Mouse (Mus musculus) liver, adult 10 weeks (tissue): Measurements from ENCODE around the gene Hist1h2bj. TPM values are rescaled to one million over a fixed set of nuclear protein-coding genes. Genes with fewer than 3 reads are reported as not detected.

Source experiments
- polyA plus RNA-seq: library from polyadenylated mRNA; stranded (reverse); fragments of 350-450 nt; fragmentation: Illumina TruSeq; extraction: RNeasy Lipid Tissue Mini Kit (QIAGEN cat#74804); gene quantifications from one replicate; pipeline ENCODE4 v1.2.3, GENCODE M21; 2014; ENCODE audit warnings: low read depth, low replicate concordance

Hist1h2bj gene
- polyA plus RNA-seq: not detected

DNA sequence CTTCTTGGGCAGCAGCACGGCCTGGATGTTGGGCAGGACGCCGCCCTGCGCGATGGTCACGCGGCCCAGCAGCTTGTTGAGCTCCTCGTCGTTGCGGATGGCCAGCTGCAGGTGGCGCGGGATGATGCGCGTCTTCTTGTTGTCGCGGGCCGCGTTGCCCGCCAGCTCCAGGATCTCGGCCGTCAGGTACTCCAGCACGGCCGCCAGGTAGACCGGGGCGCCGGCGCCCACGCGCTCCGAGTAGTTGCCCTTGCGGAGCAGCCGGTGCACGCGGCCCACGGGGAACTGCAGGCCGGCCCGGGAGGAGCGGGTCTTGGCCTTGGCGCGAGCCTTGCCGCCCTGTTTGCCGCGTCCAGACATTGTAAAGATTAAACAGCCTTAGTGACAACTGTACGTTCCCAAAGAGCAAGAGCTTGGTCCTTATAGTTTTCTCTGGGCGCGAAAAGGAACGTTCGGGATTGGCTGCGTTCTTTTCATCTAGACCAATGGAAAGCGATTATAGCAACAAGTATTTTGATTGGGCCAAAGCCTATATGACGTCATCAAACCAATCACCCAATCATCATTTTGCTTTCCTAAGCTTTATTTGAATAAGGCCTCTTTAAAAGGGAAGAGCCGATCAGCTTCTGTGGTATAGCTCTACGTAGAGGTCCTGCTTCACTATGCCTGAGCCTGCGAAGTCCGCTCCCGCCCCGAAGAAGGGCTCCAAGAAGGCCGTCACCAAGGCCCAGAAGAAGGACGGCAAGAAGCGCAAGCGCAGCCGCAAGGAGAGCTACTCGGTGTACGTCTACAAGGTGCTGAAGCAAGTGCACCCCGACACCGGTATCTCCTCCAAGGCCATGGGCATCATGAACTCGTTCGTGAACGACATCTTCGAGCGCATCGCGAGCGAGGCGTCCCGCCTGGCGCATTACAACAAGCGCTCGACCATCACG, at the start of gene Hist1h2bj, which contains the start of gene Hist1h2ag:
Hist1h2bj (plus strand) TSS at position 647 of the 935 bp plus-strand sequence.
Hist1h2ag (minus strand) TSS at position 377 of the 935 bp plus-strand sequence.

DNA sequence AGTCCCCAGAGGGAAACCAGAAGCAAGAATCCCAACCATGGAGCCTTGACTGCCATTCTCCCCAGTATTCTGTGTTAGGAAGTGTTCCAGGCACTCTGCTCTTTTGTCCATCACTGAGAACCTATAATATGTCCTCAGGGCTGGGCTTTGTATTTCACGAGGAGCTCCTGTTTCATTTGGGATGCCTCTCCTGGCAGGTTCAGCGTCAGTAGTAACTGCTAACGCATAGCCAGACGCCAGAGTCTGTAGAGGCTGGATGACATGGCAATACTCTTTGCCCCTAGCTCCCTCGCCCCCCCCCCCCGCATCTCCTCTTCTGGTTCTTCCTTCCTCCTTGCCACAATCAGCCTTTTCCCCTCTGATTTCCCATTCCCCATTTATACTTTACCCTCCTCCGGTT, 33.4 kb upstream of the Hist1h2bj start, which contains the start of gene Prss16:
Prss16 (minus strand) TSS at position 101 of the 400 bp plus-strand sequence.

DNA sequence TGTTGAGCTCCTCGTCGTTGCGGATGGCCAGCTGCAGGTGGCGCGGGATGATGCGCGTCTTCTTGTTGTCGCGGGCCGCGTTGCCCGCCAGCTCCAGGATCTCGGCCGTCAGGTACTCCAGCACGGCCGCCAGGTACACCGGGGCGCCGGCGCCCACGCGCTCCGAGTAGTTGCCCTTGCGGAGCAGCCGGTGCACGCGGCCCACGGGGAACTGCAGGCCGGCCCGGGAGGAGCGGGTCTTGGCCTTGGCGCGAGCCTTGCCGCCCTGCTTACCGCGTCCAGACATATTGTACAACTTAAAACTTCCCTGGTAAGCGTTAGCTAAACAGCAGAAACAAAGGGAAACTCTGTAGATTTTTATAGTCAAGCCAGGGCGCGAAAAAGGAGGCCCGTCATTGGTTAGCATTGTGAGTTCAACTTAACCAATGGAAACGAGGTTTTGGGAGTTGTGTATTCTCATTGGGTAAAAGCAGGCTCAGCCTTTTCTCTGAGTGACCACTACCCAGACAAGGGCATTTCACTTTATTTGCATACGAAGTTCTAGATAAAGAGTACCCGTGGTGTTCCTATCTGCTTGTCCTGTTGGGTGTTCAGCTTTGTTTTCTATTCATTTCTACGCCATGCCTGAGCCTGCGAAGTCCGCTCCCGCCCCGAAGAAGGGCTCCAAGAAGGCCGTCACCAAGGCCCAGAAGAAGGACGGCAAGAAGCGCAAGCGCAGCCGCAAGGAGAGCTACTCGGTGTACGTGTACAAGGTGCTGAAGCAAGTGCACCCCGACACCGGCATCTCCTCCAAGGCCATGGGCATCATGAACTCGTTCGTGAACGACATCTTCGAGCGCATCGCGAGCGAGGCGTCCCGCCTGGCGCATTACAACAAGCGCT, 7.5 kb upstream of the Hist1h2bj start, which contains the start of the genes Hist1h2ah and Hist1h2bk:
Hist1h2ah (minus strand) TSS at position 302 of the 882 bp plus-strand sequence.
Hist1h2bk (plus strand) TSS at position 604 of the 882 bp plus-strand sequence.

DNA sequence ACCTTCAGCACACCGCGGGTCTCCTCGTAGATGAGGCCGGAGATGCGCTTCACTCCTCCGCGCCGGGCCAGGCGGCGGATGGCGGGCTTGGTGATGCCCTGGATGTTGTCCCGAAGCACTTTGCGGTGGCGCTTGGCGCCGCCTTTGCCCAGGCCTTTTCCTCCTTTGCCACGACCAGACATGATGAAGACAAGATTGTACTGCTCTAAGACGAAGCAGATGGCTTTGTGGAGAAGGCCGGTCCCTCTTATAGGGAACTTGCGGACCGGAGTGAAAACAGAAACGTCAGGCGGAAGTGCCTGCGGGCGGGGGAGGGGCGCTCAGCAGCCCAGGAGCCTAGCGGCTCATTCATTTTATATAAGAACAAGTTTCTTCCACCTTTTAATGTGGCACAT, 1.9 kb upstream of the Hist1h2bj start, which contains the start of gene Hist1h4i:
Hist1h4i (minus strand) TSS at position 221 of the 395 bp plus-strand sequence.

DNA sequence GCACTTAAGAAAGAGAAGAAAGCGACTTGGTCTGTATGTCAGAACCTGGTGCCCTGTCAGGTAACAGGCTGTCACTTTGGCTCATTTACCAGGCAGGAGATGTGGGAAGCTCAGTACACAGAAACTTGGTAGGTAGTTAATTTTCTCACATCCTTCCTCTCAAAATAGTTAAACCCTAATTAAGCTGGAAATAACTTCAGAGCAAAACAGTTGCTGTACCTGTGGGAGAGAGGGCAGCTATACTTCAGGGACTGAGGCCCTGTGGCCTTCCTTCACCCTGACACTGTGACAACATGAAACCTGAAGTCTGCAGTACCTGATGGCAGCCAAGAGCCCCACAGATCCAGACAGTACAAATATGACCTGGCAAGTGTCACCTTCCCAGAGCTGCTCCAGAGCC, 41.1 kb downstream of the Hist1h2bj start, which contains the start of gene Vmn1r188:
Vmn1r188 (plus strand) TSS at position 301 of the 400 bp plus-strand sequence.

Other genes with a start within 250 kb of the Hist1h2bj start
- not detected for gene Hist1h2bq, start 233.0 kb upstream of the Hist1h2bj start, polyA plus RNA-seq
- not detected for gene Hist1h2ao, start 232.7 kb upstream of the Hist1h2bj start, polyA plus RNA-seq
- not detected for gene Hist1h4m, start 231.5 kb upstream of the Hist1h2bj start, polyA plus RNA-seq
- not detected for gene Hist1h4n, start 211.0 kb upstream of the Hist1h2bj start, polyA plus RNA-seq
- gene Hist1h2ap, start 209.7 kb upstream of the Hist1h2bj start, polyA plus RNA-seq: not detected
- not detected for gene Hist1h2br, start 209.5 kb upstream of the Hist1h2bj start, polyA plus RNA-seq
- gene Zfp184, start 98.1 kb upstream of the Hist1h2bj start, polyA plus RNA-seq: not detected
- gene Pom121l2, start 62.0 kb upstream of the Hist1h2bj start, polyA plus RNA-seq: not detected
- gene Prss16, start 33.5 kb upstream of the Hist1h2bj start, polyA plus RNA-seq: 0.42 TPM
- gene Hist1h2ah, start 7.6 kb upstream of the Hist1h2bj start, polyA plus RNA-seq: not detected
- not detected for gene Hist1h2bk, start 7.3 kb upstream of the Hist1h2bj start, polyA plus RNA-seq
- 1.7 TPM for gene Hist1h4i, start 1.9 kb upstream of the Hist1h2bj start, polyA plus RNA-seq
- gene Hist1h2ag, start 270 bp upstream of the Hist1h2bj start, polyA plus RNA-seq: not detected
- not detected for gene Vmn1r188, start 41.2 kb downstream of the Hist1h2bj start, polyA plus RNA-seq
- gene Vmn1r189, start 62.6 kb downstream of the Hist1h2bj start, polyA plus RNA-seq: not detected
- gene Vmn1r191, start 140.8 kb downstream of the Hist1h2bj start, polyA plus RNA-seq: not detected
- gene Vmn1r192, start 147.9 kb downstream of the Hist1h2bj start, polyA plus RNA-seq: not detected
- gene Vmn1r193, start 179.9 kb downstream of the Hist1h2bj start, polyA plus RNA-seq: not detected
- not detected for gene Vmn1r194, start 201.0 kb downstream of the Hist1h2bj start, polyA plus RNA-seq
- gene Vmn1r195, start 227.3 kb downstream of the Hist1h2bj start, polyA plus RNA-seq: not detected
- not detected for gene Vmn1r196, start 246.7 kb downstream of the Hist1h2bj start, polyA plus RNA-seq